Mouse (Mus musculus) hindbrain, embryonic 16.5 days (tissue): ENCODE measurements around the gene Tanc1. TPM values are rescaled to one million over a fixed set of nuclear protein-coding genes. Genes with fewer than 3 reads are reported as not detected.
A peak's percentile ranks its signal among the peaks of the same experiment; 100 is the strongest.

Experiments used
- ATAC-seq: fragments of 200-750 bp; cut with Nextera tagmentation; 2 replicates; pipeline ENCODE4 v1.8.0; 2017; ENCODE audit warnings: moderate TSS enrichment, moderate library complexity
- H3K27ac ChIP-seq: fragments of 300-500 bp; sonication (generic); 2 replicates; pipeline ENCODE4 v1.5.1; 2014; ENCODE audit warnings: low read depth, mild to moderate bottlenecking, control low read depth, low read length, moderate library complexity
- H3K27me3 ChIP-seq: fragments of 300-500 bp; sonication (generic); replicated peaks from 2 replicates; pipeline ENCODE4 v1.6.1; 2014; ENCODE audit warnings: low read length; ENCODE audit not compliant: control insufficient read depth, insufficient read depth
- H3K36me3 ChIP-seq: fragments of 300-500 bp; sonication (generic); 2 replicates; pipeline ENCODE4 v1.6.1; 2014; ENCODE audit warnings: mild to moderate bottlenecking, low read length, moderate library complexity, mixed read lengths; ENCODE audit not compliant: control insufficient read depth, insufficient read depth
- H3K4me1 ChIP-seq: fragments of 300-500 bp; sonication (generic); 2 replicates; pipeline ENCODE4 v1.6.1; 2014; ENCODE audit warnings: low read depth, low read length; ENCODE audit not compliant: control insufficient read depth, insufficient read depth
- H3K4me2 ChIP-seq: fragments of 300-500 bp; sonication (generic); 2 replicates; pipeline ENCODE4 v1.6.1; 2014; ENCODE audit warnings: mild to moderate bottlenecking, low read length, control low read depth, moderate library complexity
- H3K4me3 ChIP-seq: fragments of 300-500 bp; sonication (generic); 2 replicates; pipeline ENCODE4 v1.5.1; 2014; ENCODE audit warnings: mild to moderate bottlenecking, low read length, control low read depth, moderate library complexity
- H3K9ac ChIP-seq: fragments of 300-500 bp; sonication (generic); 2 replicates; pipeline ENCODE4 v1.6.1; 2014; ENCODE audit warnings: low read depth, mild to moderate bottlenecking, control low read depth, low read length, moderate library complexity
- H3K9me3 ChIP-seq: fragments of 300-500 bp; sonication (generic); 2 replicates; pipeline ENCODE4 v1.6.1; 2014; ENCODE audit warnings: mild to moderate bottlenecking, low read length, moderate library complexity; ENCODE audit not compliant: control insufficient read depth
- WGBS: fragments of 180-500 bp; shearing (Covaris S2); extraction: QIAGEN DNeasy Blood & Tissue Kit; methylation state at CpG from one replicate; pipeline ENCODE4 v1.1.7; 2014; 5-methylcytosine and 5-hydroxymethylcytosine counted together
- polyA plus RNA-seq: library from polyadenylated mRNA; unstranded; fragments of >200 nt; fragmentation: Nextera tagmentation; extraction: Ambion mirVana; gene quantifications from 2 replicates; pipeline ENCODE4 v1.2.1, GENCODE M21; 2015

The Tanc1 gene
- polyA plus RNA-seq, 1 experiment from 2014 or later, result 7.4 TPM

- Histone ChIP-seq H3K9me3 (no peaks in the 10 kb centered on the region; the same call in 1 of the 2 replicates), H3K9ac (peak within 1 kb of the TSS; percentile 75), H3K27ac (peak within 1 kb of the TSS; percentile 77), H3K36me3 (no peaks in the 10 kb centered on the region), H3K4me3 (peak within 1 kb of the TSS; percentile 83), H3K4me1 (no peaks in the 10 kb centered on the region), H3K27me3 (no peaks in the 10 kb centered on the region), H3K4me2 (peak within 1 kb of the TSS; percentile 72)
- peak; percentile 97 for ATAC-seq
- WGBS, result 5% methylated on average over 57 of the region's 57 CpGs
These were observed 270.2 kb downstream of the Tanc1 start, which contains the start of gene Wdsub1 for GRCm38 (mm10) chr2:59881831-59882741. TSS of gene Wdsub1 (minus strand) at chr2:59882591.

- Histone ChIP-seq H3K4me3 (peak overlapping the region; percentile 83), H3K9ac (no peak overlapping the region; the same call in 1 of the 2 replicates), H3K4me1 (no peaks in the 10 kb centered on the region)
These were observed 271.0 kb downstream of the Tanc1 start for GRCm38 (mm10) chr2:59882742-59883281.

GRCm38 (mm10) chr2:59889699-59890098, 277.9 kb downstream of the Tanc1 start:
- no peak for ATAC-seq
- Histone ChIP-seq H3K27ac (no peak overlapping the region), H3K9ac (no peak overlapping the region), H3K4me2 (no peak overlapping the region), H3K36me3 (0 out of 2 replicates have a peak, but pooled peaks cover 4% of the 10 kb centered on the region), H3K27me3 (no peaks in the 10 kb centered on the region), H3K4me3 (no peak overlapping the region), H3K9me3 (no peaks in the 10 kb centered on the region), H3K4me1 (no peaks in the 10 kb centered on the region)
- WGBS, result 83% methylated on average over 6 of the region's 6 CpGs

More at GRCm38 (mm10) chr2:59882742-59883281, 271.0 kb downstream of the Tanc1 start:
- 71% methylated on average over 8 of the region's 8 CpGs for WGBS
- no peak overlapping the region for H3K27ac ChIP-seq
- H3K36me3 ChIP-seq, result no peaks in the 10 kb centered on the region
- no peaks in the 10 kb centered on the region; the same call in 1 of the 2 replicates for H3K9me3 ChIP-seq
- ATAC-seq, result peak; percentile 43; the same call in 1 of the 2 replicates
- H3K27me3 ChIP-seq, result no peaks in the 10 kb centered on the region
- peak overlapping the region; percentile 72 for H3K4me2 ChIP-seq

Other genes with a start within 250 kb of the Tanc1 start
- gene Dapl1, start 127.4 kb upstream of the Tanc1 start, polyA plus RNA-seq, result 1.4 and 2.2 TPM in 2 replicates